Comparison of ENCODE assay signal across 25 mouse cellular contexts in genomic region chr19:9050294-9051229, GRCm38 (mm10). TPM values are rescaled to one million over a fixed set of nuclear protein-coding genes. Genes with fewer than 3 reads are reported as not detected.
A peak's percentile ranks its signal among the peaks of the same experiment; 100 is the strongest.
DNase-seq lines count a peak whose midpoint lies in the region; ATAC-seq and TF ChIP-seq lines count a peak whose summit lies in the region.
"Had no signal": no experiment of that assay in that cellular context is flagged by ENCODE, and none has a peak within 500 bp of the region (broad histone marks: within the 10 kb centered on the region; RNA-seq: fewer than 3 reads in every experiment).

No protein-coding gene starts in this region.

- peak; percentile 78 for DNase-seq in G1E (ENCODE audit: low spot score)
- peak; percentile 94 for DNase-seq in MEL-GATA-1-ER (ENCODE audit: extremely low read depth, low read depth)
- DNase-seq in liver, postnatal 0 days = no peak
- no peak for DNase-seq in left cerebral cortex, adult 11 months (ENCODE audit: low spot score)
- no peak for DNase-seq in embryo, embryonic 10 days (ENCODE audit: low spot score)
- DNase-seq: adrenal gland, adult 8-10 months; cerebellum, postnatal 10 days; forebrain, postnatal 0 days; heart, adult 18-20 months; heart, postnatal 36 days; kidney, adult 18-20 months; kidney, postnatal 25 days; layer of hippocampus, adult 9-11 months; right cerebral cortex, adult 18-20 months; thymus, adult 2 months had no signal

- ATAC-seq in G1E (ENCODE audit: extremely low read depth, insufficient number of reproducible peaks, low FRiP score, poor library complexity, severe bottlenecking) = peak; percentile 90
- ATAC-seq in erythroid progenitor cell, adult 5-6 weeks (replicated peaks; ENCODE audit: low FRiP score, poor library complexity, severe bottlenecking) = peak; percentile 77
- peak; percentile 64 for ATAC-seq in liver, postnatal 0 days
- no peak for ATAC-seq in kidney, embryonic 16.5 days (ENCODE audit: low FRiP score, low TSS enrichment)
- ATAC-seq: CD4-positive, CD25-positive, alpha-beta regulatory T cell, adult 4 months; forebrain, postnatal 0 days; hindbrain, postnatal 0 days had no signal

- peaks cover 78% of the 10 kb centered on the region for H3K4me1 ChIP-seq in G1E (ENCODE audit: insufficient read depth, low read depth, low read length)
- H3K4me1 ChIP-seq in liver, postnatal 0 days (ENCODE audit: insufficient read depth) = peaks cover 24% of the 10 kb centered on the region
- peaks cover 4% of the 10 kb centered on the region; the same call in 1 of the 2 replicates for H3K4me1 ChIP-seq in kidney, embryonic 16.5 days (ENCODE audit: insufficient read depth, low read length)

- H3K36me3 ChIP-seq in G1E (replicated peaks) = peaks cover 3% of the 10 kb centered on the region
- no peaks in the 10 kb centered on the region for H3K36me3 ChIP-seq in liver, postnatal 0 days (replicated peaks; ENCODE audit: insufficient read depth, low read length)
- no peaks in the 10 kb centered on the region for H3K36me3 ChIP-seq in kidney, embryonic 16.5 days (ENCODE audit: insufficient read depth, low read length)
- H3K36me3 ChIP-seq: limb, embryonic 13.5 days had no signal

- H3K27ac ChIP-seq in liver, postnatal 0 days (ENCODE audit: low read depth) = peak overlapping the region; percentile 11; the same call in 1 of the 2 replicates
- H3K27ac ChIP-seq in kidney, embryonic 16.5 days (ENCODE audit: low read length) = no peak overlapping the region
- H3K27ac ChIP-seq: hindbrain, postnatal 0 days; limb, embryonic 13.5 days had no signal

- peaks cover 9% of the 10 kb centered on the region for H3K9me3 ChIP-seq in G1E (replicated peaks)
- H3K9me3 ChIP-seq in liver, postnatal 0 days (ENCODE audit: low read length) = peaks cover 4% of the 10 kb centered on the region; the same call in 1 of the 2 replicates
- H3K9me3 ChIP-seq in kidney, embryonic 16.5 days (ENCODE audit: low read length) = no peaks in the 10 kb centered on the region
- H3K9me3 ChIP-seq: limb, embryonic 13.5 days had no signal

- no peak overlapping the region for H3K9ac ChIP-seq in liver, postnatal 0 days (replicated peaks)
- no peak overlapping the region for H3K9ac ChIP-seq in kidney, embryonic 16.5 days (replicated peaks; ENCODE audit: low read length)
- H3K9ac ChIP-seq: forebrain, postnatal 0 days; limb, embryonic 13.5 days had no signal

- no peak for TF ChIP-seq CTCF in G1E (IDR thresholded peaks at IDR 0.05; ENCODE audit: low read depth, low read length)
- no peak for TF ChIP-seq CTCF in liver, postnatal 0 days (IDR thresholded peaks at IDR 0.05; ENCODE audit: low read depth)

- no peak overlapping the region for H3K4me2 ChIP-seq in liver, postnatal 0 days (ENCODE audit: low read depth, low read length)
- no peak overlapping the region for H3K4me2 ChIP-seq in kidney, embryonic 16.5 days (replicated peaks; ENCODE audit: low read depth, low read length)
- H3K4me2 ChIP-seq: limb, embryonic 13.5 days had no signal

- 53% methylated on average over 9 of the region's 9 CpGs for WGBS in liver, postnatal 0 days (ENCODE audit: insufficient replicate concordance)
- whole genome bisulfite sequencing in kidney, embryonic 16.5 days = 79% methylated on average over 9 of the region's 9 CpGs

- 0 out of 2 replicates have a peak overlapping the region, but pooled peaks have one; percentile 30 for H3K4me3 ChIP-seq in G1E (ENCODE audit: low read depth, low read length)
- no peak overlapping the region for H3K4me3 ChIP-seq in liver, postnatal 0 days (ENCODE audit: low read depth, low read length)
- no peak overlapping the region for H3K4me3 ChIP-seq in kidney, embryonic 16.5 days (ENCODE audit: low read length)
- H3K4me3 ChIP-seq: erythroblast, embryonic 14.5 days; limb, embryonic 13.5 days had no signal

- peak; percentile 62 for TF ChIP-seq EP300 in liver, postnatal 0 days (IDR thresholded peaks at IDR 0.05; ENCODE audit: low read depth)

- H3K27me3 ChIP-seq in G1E (ENCODE audit: insufficient read depth, low read length) = no peaks in the 10 kb centered on the region
- no peaks in the 10 kb centered on the region for H3K27me3 ChIP-seq in liver, postnatal 0 days (ENCODE audit: insufficient read depth, low read length)
- no peaks in the 10 kb centered on the region for H3K27me3 ChIP-seq in kidney, embryonic 16.5 days (ENCODE audit: insufficient read depth, low read length)
- H3K27me3 ChIP-seq: limb, embryonic 13.5 days had no signal

RNA-seq across cellular contexts. Expression of gene Scgb1a1, which starts 37.2 kb away (rescaled TPM):
- not detected in 2 replicates for total RNA-seq in G1E (2014; fragmentation: Nextera tagmentation)
- not detected in 2 replicates for total RNA-seq in G1E (2017)
- not detected in 2 replicates for polyA plus RNA-seq in G1E (2012)
- not detected in 2 replicates for total RNA-seq in erythroid progenitor cell, adult 5-6 weeks (2015; ENCODE audit: low replicate concordance)
- not detected in 2 replicates for total RNA-seq in erythroid progenitor cell, adult 5-6 weeks (2017; ENCODE audit: low replicate concordance)
- 0.85 and 3.7 TPM in 2 replicates for polyA plus RNA-seq in liver, postnatal 0 days (2015; fragmentation: Nextera tagmentation; extraction: Ambion mirVana)
- 0.76 TPM in 1 of 2 replicates, not detected in the other for polyA plus RNA-seq in kidney, embryonic 16.5 days (2015; fragmentation: Nextera tagmentation; extraction: Ambion mirVana)
- total RNA-seq: forebrain, postnatal 0 days; gastrocnemius, adult 8-10 months; heart, postnatal 36 days; hindbrain, postnatal 0 days; midbrain, postnatal 0 days had no signal
- polyA plus RNA-seq: brain, embryonic 14.5 days; CD4-positive, CD25-positive, alpha-beta regulatory T cell, adult 4 months; erythroblast, embryonic 14.5 days; forebrain, postnatal 0 days; hindbrain, postnatal 0 days; limb, embryonic 13.5 days; midbrain, postnatal 0 days; neural tube, embryonic 11.5 days had no signal

Comparison
In these comparisons a context has a peak if more than half of its experiments do, and no peak if none do; other contexts are left out.
1. DNase-seq: peak in G1E (single experiment) and MEL-GATA-1-ER (single experiment); none in liver, postnatal 0 days (single experiment), left cerebral cortex, adult 11 months (single experiment) and embryo, embryonic 10 days (single experiment).